Mouse (Mus musculus) cerebellum, postnatal 25 days (tissue): ENCODE measurements around the gene Psmc5.
A peak's percentile ranks its signal among the peaks of the same experiment; 100 is the strongest.

ENCODE experiments used
- DNase-seq, 2 experiments: peaks; one replicate each; pipeline ENCODE4 v3.0.0; 2021; ENCODE audit warnings: mixed read lengths in 2 of 2

The Psmc5 gene

DNA sequence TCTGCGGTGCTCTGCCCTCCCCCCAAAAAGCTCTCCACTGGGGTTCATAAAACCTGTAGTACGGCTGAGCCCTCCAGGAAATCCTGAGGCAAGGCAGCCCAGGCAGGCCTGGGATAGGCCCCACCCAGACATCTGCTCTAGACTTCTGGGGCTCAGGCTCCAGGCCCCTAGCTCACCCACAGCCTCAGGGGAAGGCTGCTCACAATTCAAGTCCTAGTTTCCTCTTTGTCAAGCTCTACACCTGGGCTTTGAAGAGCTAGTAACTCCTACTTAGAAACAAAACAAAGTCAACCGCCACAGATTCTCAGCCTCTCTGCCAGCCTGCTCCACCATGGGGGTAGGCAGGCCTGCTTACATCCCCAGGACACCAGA, 13.1 kb downstream of the Psmc5 start:
- peak; percentile 69 to 73 for DNase-seq

DNA sequence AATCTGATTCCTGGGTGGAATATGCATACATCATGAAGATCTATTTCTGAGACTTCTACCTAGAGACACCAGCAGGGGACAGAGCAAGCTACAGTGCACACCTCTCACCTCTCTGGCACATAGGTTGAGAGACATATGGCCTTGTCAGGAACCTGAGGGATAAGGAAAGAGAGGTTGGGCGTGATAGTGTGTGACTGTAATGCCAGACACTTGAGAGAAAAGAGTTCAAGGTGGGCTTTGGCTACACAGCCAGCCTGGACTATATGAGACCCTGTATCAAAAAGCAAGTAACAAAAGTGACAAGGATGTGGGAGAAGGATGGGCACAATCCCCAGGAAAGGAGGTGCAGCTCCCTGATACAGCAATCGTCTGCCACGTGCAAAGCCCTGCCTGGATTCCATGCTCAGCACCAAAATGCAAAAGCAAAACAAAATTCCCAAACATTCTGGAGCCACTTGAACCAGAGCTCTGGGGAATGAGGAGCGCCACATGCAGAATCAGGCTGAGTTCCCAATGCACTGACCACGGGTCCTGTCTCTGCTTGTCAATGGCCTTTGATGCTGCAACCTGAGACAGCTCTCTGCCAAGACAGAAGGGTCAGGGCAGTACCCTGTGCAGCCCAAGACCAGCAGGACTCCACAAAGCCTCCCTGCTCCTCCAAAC, 15.3 kb downstream of the Psmc5 start:
- peak; percentile 62 to 71 for DNase-seq

DNA sequence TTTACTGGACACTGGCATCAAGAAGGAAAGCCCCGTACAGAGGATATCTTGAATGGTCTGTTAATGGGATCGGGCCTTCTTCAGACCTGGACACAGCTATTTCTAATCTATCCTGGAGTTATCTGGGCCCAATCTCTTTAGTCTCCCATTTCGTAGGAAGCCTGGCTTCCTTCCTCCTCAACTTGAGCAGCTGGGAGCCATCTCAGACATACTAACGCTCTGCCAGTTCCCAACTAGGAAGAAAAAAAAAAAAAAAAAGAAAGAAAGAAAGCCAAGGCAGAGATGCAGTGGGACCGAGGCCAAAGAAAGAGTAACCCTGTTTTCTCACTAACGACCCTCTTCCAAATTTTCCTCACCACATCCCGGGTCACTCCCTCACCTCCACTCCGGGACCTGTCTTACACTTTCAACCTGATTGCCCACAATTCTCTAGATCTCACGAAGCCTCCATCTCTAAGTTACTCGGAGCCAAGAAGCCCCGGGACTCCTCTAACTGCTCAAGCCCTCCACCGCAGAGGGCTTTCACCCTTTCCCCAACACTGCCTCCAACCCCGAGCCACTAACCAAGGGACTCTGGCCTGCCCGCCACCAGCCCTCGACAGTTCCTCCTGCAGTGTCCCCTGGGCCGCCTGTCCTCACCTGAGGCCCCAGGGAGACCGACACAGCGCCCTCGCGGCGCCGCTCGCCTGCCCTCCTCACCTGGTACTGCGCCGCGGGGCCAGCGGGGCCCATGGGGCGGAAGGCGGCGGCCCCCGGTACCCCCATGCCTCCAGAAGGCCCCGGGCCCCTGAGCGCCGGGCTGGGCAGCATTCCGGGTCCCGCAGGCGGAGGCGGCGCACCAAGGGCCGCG, 16.1 kb downstream of the Psmc5 start:
- no peak for DNase-seq

DNA sequence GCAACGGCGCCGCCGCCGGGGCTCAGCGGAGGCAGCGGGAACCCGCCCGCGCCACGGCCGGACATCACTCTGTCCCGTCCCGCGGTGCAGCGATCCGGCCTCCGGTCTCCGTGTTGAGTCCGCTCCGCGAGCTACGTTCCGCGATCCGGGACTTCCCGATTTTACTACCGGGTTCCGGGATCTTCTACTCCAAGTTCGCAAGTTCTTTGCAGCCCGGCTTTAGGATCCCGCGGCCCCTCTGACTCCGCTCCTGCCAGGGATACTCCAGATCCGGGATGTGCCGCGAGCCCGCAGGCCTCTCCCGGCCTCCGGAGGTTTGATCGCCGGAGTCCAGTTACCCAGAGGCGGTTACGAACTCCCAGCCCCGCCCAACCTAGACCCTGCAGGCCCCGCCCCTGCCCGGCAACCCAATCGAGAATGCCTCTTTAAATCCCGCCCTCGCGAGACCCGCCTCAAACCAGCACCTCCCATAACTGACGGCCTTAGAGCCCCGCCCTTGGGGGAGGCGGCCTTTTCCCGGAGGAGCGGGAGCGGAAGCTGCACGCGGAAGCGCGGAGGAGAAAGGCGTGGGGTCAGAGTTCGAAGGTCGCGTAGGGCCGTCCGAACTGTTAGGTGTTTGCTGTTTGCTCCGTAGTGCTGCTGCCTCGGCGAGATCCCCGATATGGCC, 16.8 kb downstream of the Psmc5 start, which contains the start of gene Smarcd2:
TSS of gene Smarcd2 (minus strand) at position 329 of the 667 bp plus-strand sequence.
- peak; percentile 99 for DNase-seq

DNA sequence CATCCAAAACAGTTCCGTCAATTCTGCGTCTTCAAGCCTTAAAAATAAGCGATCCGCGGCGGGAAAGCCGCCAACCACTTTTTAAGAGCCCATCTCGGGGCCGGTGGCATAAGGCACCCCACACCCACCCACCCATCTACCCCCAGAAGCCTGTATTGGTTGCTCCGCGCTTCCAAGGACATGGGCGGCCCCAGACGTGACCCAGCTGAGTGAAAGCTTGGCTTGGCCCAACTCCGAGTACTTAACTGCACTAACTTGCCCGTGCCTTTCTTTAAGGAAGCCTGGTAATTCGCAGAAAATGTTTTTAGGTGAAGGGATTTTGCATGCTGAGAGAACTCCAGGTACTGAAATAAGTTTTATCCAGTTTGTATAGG, 17.3 kb downstream of the Psmc5 start:
- no peak for DNase-seq

DNA sequence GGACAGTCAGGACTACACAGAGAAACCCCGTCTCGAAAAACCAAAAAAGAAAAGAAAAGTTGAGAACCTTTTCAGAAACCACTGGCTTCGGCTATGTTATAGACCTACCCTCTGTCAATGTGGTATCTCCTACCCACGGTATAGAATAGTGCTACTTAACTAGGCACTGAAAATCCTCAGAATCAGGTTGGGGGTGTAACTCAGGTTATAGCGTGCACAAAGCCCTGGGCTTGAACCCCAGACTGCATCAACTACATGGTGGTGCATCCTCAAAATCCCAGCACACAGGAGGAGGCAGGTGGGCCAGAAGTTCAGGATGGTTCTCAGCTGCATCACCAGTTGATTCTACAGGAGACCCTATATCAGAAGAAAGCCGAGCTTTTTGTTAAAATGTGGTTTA, 17.9 kb downstream of the Psmc5 start:
- DNase-seq = no peak

DNA sequence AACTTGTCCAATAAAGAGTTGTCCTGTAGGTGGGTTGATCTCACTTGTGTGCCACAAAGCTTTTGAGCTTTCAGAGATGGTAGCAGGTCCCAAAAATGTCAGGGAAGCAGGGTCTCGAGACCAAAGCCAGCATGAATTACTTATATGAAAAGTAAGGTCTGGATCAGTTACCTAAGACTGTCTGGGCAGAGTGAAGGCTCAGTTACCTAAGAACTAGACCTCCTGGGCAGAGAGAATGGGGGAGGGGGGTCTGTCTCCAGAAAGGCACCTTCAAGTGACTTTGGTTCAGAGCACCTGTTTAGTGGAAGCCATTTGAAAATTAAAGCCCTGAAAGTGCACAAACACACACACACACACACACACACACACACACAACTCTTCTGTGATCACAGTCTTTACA, 18.4 kb downstream of the Psmc5 start:
- no peak for DNase-seq

DNA sequence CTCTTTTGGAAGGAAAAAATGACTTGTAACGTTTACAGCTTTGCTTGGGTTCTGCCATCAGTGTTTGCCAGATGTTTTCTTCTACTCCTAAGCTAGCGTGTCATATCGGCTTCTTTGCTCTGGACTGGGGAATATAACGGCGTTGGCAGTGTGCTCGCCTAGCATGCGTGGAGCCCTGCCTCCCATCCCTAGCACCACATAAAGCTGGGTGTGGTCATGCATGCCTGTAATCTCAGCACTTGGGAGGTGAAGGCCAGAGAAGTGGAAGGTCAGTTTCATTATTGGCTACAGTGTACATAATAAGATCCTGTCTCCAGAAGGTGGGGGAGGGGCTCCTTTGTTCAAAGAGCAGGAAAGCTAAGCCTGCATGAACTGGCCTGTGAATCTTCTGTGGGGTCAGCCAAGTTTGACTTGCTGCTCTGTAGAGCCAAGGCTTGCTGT, 19.0 kb downstream of the Psmc5 start:
- peak in 1 of 2 experiments; percentile 25 for DNase-seq

DNA sequence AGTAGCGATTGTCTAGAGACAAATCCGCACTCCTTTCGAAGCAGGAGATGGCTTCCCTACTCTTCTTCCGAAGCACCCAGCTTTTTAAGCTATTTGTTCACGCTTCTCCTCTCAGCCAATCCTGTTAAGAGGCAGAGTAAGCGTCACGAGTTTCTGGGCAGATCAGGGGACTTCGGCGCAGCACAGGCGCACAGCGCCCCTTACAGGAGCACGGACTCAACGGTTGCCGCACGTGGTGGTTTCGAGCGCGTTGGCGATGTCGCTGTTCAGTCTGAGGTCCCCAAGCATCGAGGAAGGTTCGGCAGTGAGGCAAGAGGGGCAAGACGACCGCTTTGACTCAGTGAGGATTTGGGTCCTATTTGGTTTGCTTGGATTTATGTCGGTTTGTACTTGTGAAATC, 20.5 kb downstream of the Psmc5 start, which contains the start of gene Tcam1:
TSS of gene Tcam1 (plus strand) at position 219 of the 400 bp plus-strand sequence.
- peak; percentile 96 to 97 for DNase-seq

DNA sequence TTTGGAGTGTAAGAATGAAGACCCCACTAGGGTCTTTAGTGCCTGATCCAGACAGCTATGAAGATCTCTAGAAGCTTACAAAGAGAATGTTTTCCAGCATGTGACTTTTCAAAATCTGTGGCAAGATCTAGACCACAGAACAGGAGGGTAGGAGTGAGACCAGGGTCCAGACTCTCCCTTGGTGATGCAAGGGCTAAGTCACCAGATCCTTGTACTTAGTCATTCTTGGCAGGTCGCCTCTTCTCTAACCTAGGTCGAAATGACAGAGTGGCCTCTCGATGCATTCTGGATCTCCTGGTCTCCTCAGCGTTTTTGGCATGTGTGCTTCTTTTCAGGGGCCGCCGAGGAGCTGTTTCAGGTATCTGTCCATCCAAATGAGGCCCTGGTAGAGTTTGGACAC, 26.5 kb downstream of the Psmc5 start:
- DNase-seq = peak in 1 of 2 experiments; percentile 22

DNA sequence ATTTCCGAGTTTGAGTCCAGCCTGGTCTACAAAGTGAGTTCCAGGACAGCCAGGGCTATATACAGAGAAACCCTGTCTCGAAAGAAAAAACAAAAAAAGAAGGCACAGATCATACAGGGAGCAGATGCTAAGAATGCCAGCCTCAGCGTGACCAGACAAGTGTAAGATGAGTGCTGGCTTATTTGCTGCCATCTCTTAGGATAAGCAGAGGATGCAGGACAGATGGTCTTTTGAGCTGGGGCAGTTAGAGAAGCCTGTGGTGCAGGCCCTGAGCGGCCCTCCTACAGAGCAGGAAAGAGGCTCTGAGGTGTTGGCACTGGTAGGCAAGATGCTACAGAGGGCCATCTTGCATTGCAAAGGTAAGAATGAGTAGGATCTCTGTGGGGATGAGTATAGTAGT, 27.4 kb downstream of the Psmc5 start:
- DNase-seq = peak; percentile 57 to 65

DNA sequence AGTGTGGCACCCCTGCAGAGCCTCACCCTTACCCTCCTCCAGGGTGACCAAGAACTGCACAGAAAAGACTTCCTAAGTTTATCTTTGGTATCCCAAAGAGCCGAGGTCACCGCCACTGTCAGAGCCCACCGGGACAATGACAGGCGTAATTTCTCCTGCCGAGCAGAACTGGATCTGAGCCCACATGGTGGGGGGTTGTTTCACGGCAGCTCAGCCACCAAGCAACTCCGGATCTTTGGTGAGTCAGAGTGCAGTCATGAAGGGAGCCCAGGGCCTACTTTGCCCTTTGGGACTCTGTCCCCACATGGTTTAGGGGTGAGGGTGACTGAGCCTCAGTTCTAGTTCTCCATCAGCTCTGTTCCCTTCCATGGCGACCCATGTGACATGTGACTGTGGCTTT, 28.2 kb downstream of the Psmc5 start:
- DNase-seq = peak in 1 of 2 experiments; percentile 38

DNA sequence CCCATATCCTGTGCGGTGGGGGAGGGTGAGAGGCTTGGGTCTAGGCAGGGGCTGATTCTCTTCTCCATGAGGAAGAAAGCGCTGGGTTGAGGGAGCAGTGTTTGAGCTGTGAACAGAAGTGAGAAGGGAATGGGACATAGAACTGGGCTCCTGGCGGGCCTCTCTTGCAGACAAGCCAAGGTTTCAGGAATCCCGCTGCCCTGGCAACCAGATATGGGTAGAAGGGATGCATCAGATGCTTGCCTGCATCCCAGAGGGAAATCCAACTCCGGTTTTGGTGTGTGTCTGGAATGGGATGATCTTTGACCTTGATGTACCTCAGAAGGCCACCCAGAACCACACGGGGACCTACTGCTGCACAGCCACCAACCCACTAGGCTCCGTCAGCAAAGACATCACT, 30.3 kb downstream of the Psmc5 start:
- DNase-seq = peak; percentile 55 to 57

DNA sequence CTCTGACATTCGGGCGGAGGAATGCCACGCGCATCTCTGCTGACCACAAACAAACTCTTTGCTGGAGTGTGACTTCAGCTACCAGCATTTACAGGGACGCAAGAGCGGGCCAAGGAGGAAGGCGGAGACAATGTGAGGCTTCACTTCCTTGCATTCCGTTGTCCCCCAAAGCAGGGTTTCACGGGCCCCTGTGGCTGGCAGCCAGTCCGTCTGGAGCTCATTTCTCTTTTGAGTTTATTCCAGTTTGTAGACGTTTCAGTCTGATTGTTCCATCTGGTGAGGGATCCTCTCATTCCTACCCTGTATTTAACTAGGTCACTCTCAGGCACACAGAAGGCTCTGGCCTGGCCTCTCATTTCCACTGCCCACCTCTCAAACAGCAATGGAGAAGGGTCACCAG, 31.0 kb downstream of the Psmc5 start:
- peak; percentile 86 for DNase-seq

DNA sequence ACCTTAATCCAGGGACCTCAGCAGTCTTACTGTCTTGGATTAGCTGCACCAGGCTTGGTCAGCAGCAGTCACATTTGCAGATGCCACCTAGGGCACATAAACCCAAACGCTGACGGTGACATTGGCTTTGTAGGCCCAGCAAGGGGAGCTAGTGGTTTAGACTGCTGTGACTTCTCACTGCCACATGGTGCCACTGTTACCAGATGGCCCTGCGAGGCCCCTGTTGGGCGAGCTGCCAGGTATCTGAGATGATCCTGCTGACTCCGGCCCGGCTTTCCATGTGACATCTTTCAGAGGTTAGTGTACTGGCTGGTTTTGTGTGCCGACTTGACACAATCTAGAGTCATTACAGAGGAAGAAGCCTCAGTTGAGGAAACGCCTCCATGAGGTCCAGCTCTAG, 33.4 kb downstream of the Psmc5 start:
- peak; percentile 94 to 96 for DNase-seq

DNA sequence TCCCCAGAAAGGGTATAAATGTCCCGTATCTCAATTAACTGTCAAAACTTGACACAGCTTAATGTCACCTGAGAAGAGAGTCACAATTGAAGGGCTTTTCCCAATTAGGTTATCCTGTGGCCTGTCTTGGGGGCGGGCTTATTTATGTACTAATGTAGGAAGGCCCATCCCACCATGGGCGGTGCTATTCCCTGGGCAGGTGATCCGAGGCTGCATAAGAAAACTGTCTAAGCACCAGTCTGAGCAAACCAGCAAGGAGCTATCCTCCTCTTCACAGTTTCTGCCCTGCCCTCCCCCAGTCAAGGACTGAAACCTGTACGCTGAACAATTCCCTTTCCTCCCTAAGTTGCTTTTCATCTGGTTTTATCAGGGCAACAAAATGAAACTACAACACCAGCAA, 34.4 kb downstream of the Psmc5 start:
- DNase-seq = no peak

DNA sequence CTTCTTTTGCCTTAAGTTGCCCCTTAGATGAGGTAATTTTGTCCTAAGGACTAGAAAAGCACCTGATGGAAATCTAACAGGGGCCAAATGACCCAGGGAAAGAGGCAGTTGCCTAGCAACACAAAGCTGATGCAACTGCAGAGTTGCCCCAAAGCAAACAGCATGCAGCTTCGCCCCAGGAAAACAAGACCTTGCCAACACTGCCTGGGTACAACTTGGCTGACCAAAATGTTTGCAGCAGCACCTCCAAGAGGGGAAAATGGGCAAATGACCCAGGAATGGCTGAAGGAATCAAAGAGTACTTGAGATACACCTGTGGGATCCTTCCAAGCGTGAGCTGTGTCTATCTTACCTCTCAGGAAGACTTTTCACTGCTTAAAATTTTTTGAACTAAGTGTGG, 35.9 kb downstream of the Psmc5 start:
- peak; percentile 82 to 89 for DNase-seq

DNA sequence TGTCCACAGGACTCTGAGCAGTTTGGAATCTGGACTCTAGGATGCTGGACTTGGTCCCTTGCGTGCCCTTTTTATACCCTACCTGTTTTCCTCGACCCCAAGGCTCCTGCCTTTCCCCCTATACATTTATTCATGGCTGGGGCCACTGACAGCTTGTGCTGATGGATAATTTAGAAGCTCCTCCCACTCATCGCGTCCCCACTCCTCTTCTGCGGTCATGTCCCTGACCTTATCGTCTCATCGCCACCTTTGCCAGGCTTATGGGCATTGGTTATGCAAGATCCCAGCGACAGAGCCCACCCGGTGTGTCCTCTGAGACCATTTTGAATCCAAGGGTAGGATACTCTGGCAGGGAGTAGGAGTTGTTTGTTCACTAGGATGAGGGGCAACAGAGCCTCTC, 45.8 kb downstream of the Psmc5 start, which contains the start of gene Gh:
TSS of gene Gh (minus strand) at position 101 of the 400 bp plus-strand sequence.
- no peak for DNase-seq

DNA sequence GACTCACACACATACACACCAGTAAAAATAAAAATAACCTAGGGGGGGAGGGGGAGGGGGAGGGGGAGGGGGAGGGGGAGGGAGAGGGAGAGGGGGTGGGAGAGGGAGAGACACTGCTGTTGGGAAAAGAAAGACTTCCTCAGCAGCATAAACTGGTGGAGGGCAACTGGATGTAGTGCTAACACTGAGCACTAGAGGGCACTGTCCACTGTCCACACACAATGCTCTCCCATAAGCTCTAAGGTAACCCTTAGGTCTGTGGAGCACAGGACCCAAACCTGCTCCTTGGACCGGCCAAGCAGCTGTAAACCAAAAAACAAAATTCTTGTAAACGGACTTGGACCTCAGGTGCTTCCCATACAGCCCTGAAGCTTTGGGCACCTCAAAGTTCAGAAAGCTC, 46.7 kb downstream of the Psmc5 start:
- peak; percentile 73 to 84 for DNase-seq

DNA sequence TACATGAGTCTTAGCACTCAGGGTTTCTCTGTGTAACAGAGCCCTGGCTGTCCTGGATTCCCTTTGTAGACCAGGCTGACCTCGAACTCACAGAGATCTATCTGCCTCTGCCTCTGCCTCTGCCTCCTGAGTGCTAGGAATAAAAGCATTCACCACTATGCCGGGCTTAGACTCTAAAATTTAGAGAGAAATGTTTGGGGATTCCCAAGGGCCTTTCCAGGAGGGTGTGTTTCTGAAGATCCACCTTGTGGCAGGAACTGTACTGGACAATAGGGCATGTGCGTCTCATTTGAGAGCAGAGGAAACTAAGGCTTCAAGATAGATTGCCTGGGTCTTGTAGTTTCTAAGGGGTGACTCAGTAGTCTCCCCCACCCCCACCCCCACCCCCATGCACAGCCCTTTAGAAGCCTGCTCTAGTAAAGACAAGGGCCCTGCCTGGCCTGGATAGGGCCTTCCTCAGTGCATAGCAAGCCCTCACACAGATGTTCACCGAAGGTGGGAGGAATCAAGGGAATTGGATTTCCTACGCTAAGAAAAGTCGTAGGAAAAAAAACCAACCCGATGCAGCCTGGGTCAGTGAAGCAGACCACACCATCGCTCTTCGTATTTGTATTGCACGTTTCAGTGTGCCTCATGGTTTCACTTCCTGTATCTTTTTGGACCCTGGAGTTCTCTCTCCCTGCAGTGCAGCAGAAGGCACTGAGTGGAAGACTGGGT, 49.6 kb downstream of the Psmc5 start:
- no peak for DNase-seq

DNA sequence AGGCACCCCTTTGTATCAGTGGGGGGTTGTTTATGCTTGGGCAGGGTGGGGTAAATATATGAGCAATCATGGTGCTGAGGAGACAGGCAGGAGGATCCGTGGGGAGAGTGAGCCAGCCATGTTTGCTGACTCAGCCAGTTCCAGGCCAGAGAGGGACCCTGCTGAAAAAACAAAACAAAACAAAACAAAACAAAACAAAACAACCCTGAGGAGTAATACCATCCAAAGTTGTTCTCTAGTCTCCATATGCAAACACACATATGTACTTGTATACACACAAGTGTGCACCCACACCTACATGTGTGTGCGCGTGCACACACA, 50.1 kb downstream of the Psmc5 start:
- no peak for DNase-seq

DNA sequence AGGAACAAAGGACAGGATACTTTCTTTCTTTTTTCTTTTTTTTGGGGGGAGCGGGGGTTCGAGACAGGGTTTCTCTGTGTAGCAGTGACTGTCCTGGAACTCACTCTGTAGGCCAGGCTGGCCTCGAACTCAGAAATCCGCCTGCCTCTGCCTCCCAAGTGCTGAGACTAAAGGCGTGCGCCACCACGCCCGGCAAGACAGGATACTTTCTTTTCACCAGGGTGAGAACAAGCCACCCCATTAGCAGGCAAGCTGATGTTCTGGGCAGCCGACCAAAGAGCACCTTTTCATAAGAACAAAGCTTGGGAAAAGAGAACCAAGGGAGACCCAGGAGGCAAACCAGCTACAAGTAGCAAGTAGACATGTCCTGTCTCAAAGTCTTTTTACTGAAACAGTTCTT, 50.8 kb downstream of the Psmc5 start:
- DNase-seq = no peak

DNA sequence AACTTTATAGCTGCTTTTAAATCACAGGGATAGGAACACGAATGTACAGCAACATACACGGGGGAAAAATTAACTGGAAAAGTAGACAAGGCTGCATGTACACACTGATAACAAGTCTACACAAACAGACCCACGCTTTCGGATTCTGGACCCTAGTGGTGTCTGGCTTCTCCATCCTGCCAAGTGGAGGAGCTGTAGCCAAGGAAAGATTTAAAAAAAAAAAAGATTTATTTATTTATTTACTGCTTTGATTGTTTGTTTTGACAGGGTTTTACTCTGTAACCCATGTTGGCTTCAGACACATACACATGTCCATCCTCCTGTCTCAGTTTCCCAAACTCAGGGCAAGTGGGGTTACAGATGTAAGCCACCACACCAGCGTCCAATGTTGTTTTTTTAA, 51.5 kb downstream of the Psmc5 start:
- DNase-seq = no peak
